Mouse (Mus musculus): ENCODE results near the gene Lrch1. TPM values are rescaled to one million over a fixed set of nuclear protein-coding genes. Genes with fewer than 3 reads are reported as not detected.

Lrch1 gene
- polyA plus RNA-seq, 1 experiment: 64.7 TPM

DNA sequence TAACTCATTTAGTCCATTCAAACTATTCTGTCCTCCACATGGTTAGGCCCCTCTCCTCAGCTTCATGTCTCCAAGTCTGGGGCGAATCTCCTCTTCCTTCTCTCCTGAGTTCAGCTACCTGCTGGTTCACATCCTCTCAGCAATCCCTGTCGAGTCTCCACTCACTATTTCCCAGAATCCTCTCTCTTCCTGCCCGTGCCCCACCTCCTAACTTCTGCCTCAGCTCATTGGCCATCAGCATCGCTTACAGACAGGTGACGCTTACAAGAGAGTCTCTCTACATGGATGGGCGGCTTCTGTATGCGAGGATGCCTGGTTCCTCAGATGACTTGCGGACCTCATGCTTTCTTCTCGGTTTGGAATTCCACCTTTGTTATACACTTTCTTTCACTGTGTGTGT, 86.2 kb downstream of the Lrch1 start:
- no peak overlapping the region for H3K4me3 ChIP-seq (ENCODE audit: insufficient read depth, low read depth, low read length)
- 89% methylated on average over 9 of the region's 9 CpGs for WGBS
- H3K27ac ChIP-seq (ENCODE audit: insufficient read depth, low read depth, low read length): no peak overlapping the region
- TF ChIP-seq POLR2A (IDR thresholded peaks at IDR 0.05; ENCODE audit: insufficient read depth, low read depth, low read length): no peak
- TF ChIP-seq CTCF (IDR thresholded peaks at IDR 0.05; ENCODE audit: insufficient read depth, low read depth, low read length): no peak
- H3K4me1 ChIP-seq (ENCODE audit: control insufficient read depth, insufficient read depth, low read length): peaks cover 2% of the 10 kb centered on the region; the same call in 1 of the 2 replicates

DNA sequence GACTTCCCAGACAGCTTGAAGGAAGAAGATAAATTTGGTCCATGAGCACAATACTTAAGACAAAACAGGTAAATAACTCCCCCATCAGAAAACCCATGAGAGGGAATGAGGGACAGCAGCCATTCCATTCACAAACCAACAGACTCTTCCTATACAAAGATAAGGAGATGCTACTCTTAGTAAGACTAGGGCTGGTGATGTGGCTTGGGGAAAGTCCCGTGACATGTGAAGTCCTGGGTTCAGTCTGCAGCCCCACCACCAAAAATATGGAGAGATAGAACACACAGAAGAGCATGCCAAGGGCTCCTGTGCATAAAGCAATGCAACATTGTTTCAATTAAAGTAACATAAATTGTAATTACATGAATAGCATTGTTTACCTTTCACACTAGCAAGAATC, 88.5 kb downstream of the Lrch1 start:
- no peak overlapping the region for H3K27ac ChIP-seq (ENCODE audit: insufficient read depth, low read depth, low read length)
- 98% methylated on average over 1 of the region's 1 CpGs for WGBS
- no peaks in the 10 kb centered on the region for H3K4me1 ChIP-seq (ENCODE audit: control insufficient read depth, insufficient read depth, low read length)
- H3K4me3 ChIP-seq (ENCODE audit: insufficient read depth, low read depth, low read length): no peak overlapping the region
- TF ChIP-seq POLR2A (IDR thresholded peaks at IDR 0.05; ENCODE audit: insufficient read depth, low read depth, low read length) (no peak), CTCF (IDR thresholded peaks at IDR 0.05; ENCODE audit: insufficient read depth, low read depth, low read length) (no peak)

DNA sequence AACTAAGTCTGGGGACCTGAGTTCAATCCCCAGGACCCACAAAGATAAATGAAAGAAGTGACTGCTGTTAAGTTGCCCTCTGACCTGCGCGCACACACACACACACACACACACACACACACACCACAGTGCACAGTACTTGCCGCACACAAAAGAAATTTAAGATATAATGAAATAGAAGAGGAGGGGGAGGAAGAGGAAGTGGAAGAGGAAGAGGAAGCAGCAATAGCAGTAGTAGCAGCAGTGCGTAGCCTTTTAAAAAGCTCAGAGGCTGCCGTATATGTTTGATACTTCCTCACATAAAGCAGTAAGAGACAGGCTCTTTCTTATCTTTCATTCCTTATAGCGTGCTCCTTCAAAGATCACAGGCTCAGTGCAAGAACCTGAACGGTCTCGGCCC, 92.2 kb downstream of the Lrch1 start:
- no peak overlapping the region for H3K4me3 ChIP-seq (ENCODE audit: insufficient read depth, low read depth, low read length)
- H3K27ac ChIP-seq (ENCODE audit: insufficient read depth, low read depth, low read length): no peak overlapping the region
- WGBS: 96% methylated on average over 8 of the region's 8 CpGs
- H3K4me1 ChIP-seq (ENCODE audit: control insufficient read depth, insufficient read depth, low read length): peaks cover 11% of the 10 kb centered on the region; the same call in 1 of the 2 replicates
- no peak for TF ChIP-seq CTCF (IDR thresholded peaks at IDR 0.05; ENCODE audit: insufficient read depth, low read depth, low read length)
- no peak for TF ChIP-seq POLR2A (IDR thresholded peaks at IDR 0.05; ENCODE audit: insufficient read depth, low read depth, low read length)

DNA sequence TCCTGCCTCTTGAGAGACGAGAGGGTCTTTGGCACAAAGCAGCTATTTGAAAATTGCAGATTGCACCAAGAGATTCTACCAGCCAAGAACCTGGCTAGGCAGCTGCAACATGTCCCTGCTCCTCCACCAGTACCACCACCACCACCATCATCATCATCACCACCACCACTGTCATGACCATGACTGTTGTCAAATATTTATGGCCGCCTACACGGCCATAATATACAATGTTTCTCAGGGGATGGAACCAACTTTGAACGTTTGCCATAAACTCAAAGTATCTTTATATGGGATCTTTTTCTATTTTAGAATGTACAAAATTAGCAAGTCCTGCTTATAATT, 93.9 kb downstream of the Lrch1 start:
- Histone ChIP-seq H3K4me3 (ENCODE audit: insufficient read depth, low read depth, low read length) (no peak overlapping the region), H3K4me1 (ENCODE audit: control insufficient read depth, insufficient read depth, low read length) (peaks cover 11% of the 10 kb centered on the region; the same call in 1 of the 2 replicates), H3K27ac (ENCODE audit: insufficient read depth, low read depth, low read length) (no peak overlapping the region)
- 73% methylated on average over 4 of the region's 4 CpGs for WGBS
- TF ChIP-seq POLR2A (IDR thresholded peaks at IDR 0.05; ENCODE audit: insufficient read depth, low read depth, low read length) (no peak), CTCF (IDR thresholded peaks at IDR 0.05; ENCODE audit: insufficient read depth, low read depth, low read length) (no peak)

DNA sequence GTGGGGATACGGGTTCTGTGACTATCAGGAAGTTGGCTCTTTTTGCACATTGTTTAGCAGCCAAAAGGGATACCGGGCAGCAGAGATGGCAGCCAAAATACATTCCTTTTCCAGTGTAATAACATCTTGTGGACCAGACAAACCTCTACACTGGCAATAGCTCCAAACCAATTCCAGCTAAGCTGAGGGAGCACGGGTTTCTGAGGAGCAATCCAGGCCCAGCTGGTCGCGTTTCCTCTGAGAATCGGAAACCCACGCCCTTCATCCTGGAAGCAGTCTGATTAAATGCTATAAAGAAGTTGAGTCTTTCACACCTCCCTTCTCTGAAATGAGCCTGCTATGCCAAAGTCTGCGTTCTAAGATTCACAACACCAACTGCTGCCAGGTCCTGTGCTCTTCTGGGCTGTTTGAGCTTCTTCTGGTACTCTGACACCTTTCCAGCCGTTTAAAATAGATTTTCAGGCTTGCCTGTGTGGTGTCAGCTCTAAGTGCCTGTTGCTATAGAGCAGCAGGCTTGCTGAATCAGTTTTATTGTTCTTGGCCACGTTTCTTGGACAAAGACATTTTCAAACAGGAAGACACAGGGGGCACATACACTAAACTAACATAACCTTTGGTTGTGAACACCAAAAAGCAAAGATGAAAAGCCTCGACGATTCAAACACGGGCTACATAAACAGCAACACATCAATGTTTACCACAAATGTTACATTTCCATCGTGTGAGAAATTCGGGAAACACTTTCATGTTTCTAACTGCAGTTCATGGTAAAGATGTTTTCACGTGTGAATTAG, 94.5 kb downstream of the Lrch1 start:
- no peak overlapping the region for H3K27ac ChIP-seq (ENCODE audit: insufficient read depth, low read depth, low read length)
- H3K4me1 ChIP-seq (ENCODE audit: control insufficient read depth, insufficient read depth, low read length): peaks cover 11% of the 10 kb centered on the region; the same call in 1 of the 2 replicates
- TF ChIP-seq POLR2A (IDR thresholded peaks at IDR 0.05; ENCODE audit: insufficient read depth, low read depth, low read length): no peak
- no peak for TF ChIP-seq CTCF (IDR thresholded peaks at IDR 0.05; ENCODE audit: insufficient read depth, low read depth, low read length)
- WGBS: 27% methylated on average over 16 of the region's 16 CpGs
- no peak overlapping the region for H3K4me3 ChIP-seq (ENCODE audit: insufficient read depth, low read depth, low read length)

DNA sequence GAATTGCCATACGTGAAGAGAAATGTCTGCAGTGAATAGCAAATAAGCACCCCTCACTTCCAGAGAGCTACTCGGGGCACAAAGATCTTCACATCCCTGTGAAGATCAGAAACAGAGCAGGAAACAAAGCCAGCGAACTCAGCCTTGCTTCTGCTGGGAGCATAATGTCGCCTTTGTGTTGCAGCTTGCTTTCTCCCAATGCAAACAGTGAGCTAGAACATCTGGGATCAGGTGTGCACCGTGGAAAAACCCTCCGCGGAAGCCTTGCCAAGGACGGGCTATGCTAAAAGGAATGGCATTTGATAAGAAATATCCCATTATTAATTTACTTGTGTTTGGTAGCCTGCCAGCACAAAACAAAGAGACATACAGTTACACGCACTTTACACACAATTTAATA, 95.8 kb downstream of the Lrch1 start:
- H3K4me3 ChIP-seq (ENCODE audit: insufficient read depth, low read depth, low read length): no peak overlapping the region
- TF ChIP-seq POLR2A (IDR thresholded peaks at IDR 0.05; ENCODE audit: insufficient read depth, low read depth, low read length): no peak
- peaks cover 14% of the 10 kb centered on the region; the same call in 1 of the 2 replicates for H3K4me1 ChIP-seq (ENCODE audit: control insufficient read depth, insufficient read depth, low read length)
- 58% methylated on average over 9 of the region's 9 CpGs for WGBS
- H3K27ac ChIP-seq (ENCODE audit: insufficient read depth, low read depth, low read length): no peak overlapping the region

DNA sequence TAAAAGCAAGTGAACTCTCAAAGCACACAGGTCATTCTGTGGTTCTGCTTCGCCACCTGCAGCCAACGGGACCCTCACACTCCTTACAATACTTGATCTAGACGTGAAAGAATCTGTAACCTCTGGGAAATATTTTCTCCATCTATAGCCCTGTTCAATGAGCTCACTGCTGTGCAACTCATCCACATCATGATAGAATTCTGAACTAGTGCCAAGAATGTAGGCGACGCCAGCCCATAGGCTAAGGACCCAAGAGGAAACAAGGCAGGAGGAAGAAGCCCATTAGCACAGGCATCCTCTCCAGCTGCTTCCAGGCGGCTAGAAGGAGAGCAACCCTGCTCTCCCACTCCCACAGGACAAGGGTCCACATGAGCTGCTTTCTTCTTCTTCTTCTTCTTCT, 98.7 kb downstream of the Lrch1 start:
- Histone ChIP-seq H3K4me3 (ENCODE audit: insufficient read depth, low read depth, low read length) (no peak overlapping the region), H3K4me1 (ENCODE audit: control insufficient read depth, insufficient read depth, low read length) (peaks cover 16% of the 10 kb centered on the region), H3K27ac (ENCODE audit: insufficient read depth, low read depth, low read length) (no peak overlapping the region)
- TF ChIP-seq POLR2A (IDR thresholded peaks at IDR 0.05; ENCODE audit: insufficient read depth, low read depth, low read length): no peak
- TF ChIP-seq CTCF (IDR thresholded peaks at IDR 0.05; ENCODE audit: insufficient read depth, low read depth, low read length): no peak
- WGBS: 78% methylated on average over 6 of the region's 6 CpGs

DNA sequence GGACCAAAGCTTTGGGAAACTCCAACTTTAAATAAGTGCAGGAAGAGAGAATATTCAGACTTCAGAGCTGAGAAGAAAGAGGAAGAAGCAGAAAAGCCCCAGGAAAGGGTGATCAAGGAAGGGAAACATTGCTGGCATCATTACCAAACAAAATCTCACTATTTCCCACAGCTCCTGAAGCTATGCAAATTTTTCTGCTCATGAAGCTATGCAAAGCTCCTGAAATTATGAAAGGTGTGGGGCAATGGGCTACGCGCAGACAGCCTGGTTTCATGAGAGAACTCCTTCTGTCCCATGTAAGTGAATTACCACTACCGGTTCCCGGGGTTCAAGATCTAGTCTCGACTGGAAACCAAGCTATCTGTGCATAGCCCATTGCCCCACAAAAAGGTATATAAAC, 99.5 kb downstream of the Lrch1 start:
- H3K4me1 ChIP-seq (ENCODE audit: control insufficient read depth, insufficient read depth, low read length): peaks cover 16% of the 10 kb centered on the region
- TF ChIP-seq POLR2A (IDR thresholded peaks at IDR 0.05; ENCODE audit: insufficient read depth, low read depth, low read length): no peak
- TF ChIP-seq CTCF (IDR thresholded peaks at IDR 0.05; ENCODE audit: insufficient read depth, low read depth, low read length): no peak
- no peak overlapping the region for H3K27ac ChIP-seq (ENCODE audit: insufficient read depth, low read depth, low read length)
- WGBS: 93% methylated on average over 5 of the region's 5 CpGs
- H3K4me3 ChIP-seq (ENCODE audit: insufficient read depth, low read depth, low read length): no peak overlapping the region

DNA sequence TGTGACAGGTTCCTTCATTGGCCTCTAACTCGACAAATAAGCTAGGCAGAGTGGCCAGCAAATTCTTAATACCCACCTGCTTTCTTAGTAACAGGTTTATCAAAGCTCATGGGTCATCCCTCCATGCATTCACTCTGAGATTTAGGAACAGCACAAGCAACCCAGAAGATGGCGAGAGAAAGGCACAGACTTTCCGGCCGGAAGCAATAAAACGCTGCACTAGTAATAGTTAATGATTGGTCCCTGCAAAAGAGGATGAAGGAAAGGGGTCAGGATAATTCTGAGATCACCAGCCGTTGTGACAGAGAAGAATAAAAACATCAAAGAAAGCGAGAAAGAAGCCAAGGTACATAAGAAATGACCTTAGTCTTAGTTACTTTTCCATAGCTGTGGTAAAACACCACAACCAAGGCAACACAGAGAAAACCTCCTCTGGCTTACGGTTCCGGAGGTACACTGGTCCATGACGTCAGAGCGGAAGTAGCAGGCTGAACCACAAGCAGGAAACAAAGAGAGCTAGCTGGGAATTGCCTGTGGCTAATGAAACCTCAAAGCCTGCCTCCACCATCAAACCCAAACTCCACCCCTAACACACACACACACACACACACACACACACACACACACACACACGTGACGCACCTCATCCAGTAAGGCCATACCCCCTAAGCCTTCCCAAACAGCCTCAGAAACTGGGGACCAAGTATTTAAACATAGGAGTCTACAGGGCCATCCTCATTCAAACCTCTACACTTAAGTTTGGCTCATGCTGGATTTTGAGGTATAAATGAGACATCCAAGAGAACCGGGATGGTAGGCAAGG, 100.2 kb downstream of the Lrch1 start:
- Histone ChIP-seq H3K4me3 (ENCODE audit: insufficient read depth, low read depth, low read length) (no peak overlapping the region), H3K4me1 (ENCODE audit: control insufficient read depth, insufficient read depth, low read length) (peaks cover 12% of the 10 kb centered on the region), H3K27ac (ENCODE audit: insufficient read depth, low read depth, low read length) (0 out of 2 replicates have a peak overlapping the region, but pooled peaks have one; percentile 37)
- 76% methylated on average over 14 of the region's 14 CpGs for WGBS
- TF ChIP-seq CTCF (IDR thresholded peaks at IDR 0.05; ENCODE audit: insufficient read depth, low read depth, low read length) (no peak), POLR2A (IDR thresholded peaks at IDR 0.05; ENCODE audit: insufficient read depth, low read depth, low read length) (no peak)
